Mouse (Mus musculus): ENCODE measurements around the gene Ssty2. TPM values are rescaled to one million over a fixed set of nuclear protein-coding genes. Genes with fewer than 3 reads are reported as not detected.
"Not testable (repeated sequence)": the region's sequence is repeated elsewhere in the genome, so short reads cannot be mapped to it uniquely, and the experiment has no call there.

Ssty2 gene
- not detected for total RNA-seq (2021)
- long read RNA-seq, experiment 1 = 0 reads
- long read RNA-seq, experiment 2 = 0 reads

GRCm38 (mm10) chrY:67047972-67048371 lies at the start of gene Ssty2:
Gene Ssty2, minus strand, starts transcription at chrY:67048072.
- not testable (repeated sequence) for DNase-seq (ENCODE audit: low spot score)
